Mouse (Mus musculus) heart, embryonic 12.5 days (tissue): ENCODE data around the gene Mettl7a2. TPM values are rescaled to one million over a fixed set of nuclear protein-coding genes. Genes with fewer than 3 reads are reported as not detected.
"Not testable (repeated sequence)": the region's sequence is repeated elsewhere in the genome, so short reads cannot be mapped to it uniquely, and the experiment has no call there.

Experiments used
- ATAC-seq: fragments of 200-750 bp; cut with Nextera tagmentation; 2 replicates; pipeline ENCODE4 v1.8.0; 2017; ENCODE audit warnings: moderate TSS enrichment, moderate library complexity; ENCODE audit not compliant: insufficient number of reproducible peaks, low FRiP score
- H3K27ac ChIP-seq: fragments of 300-500 bp; sonication (generic); 2 replicates; pipeline ENCODE4 v1.5.1; 2016; ENCODE audit warnings: mild to moderate bottlenecking, moderate library complexity; ENCODE audit not compliant: poor library complexity, severe bottlenecking
- H3K27me3 ChIP-seq: fragments of 300-500 bp; sonication (generic); replicated peaks from 2 replicates; pipeline ENCODE4 v1.6.1; 2016; ENCODE audit warnings: mild to moderate bottlenecking, moderate library complexity
- H3K36me3 ChIP-seq: fragments of 300-500 bp; sonication (generic); 2 replicates; pipeline ENCODE4 v1.6.1; 2016; ENCODE audit warnings: mild to moderate bottlenecking, moderate library complexity
- H3K4me1 ChIP-seq: fragments of 300-500 bp; sonication (generic); replicated peaks from 2 replicates; pipeline ENCODE4 v1.6.1; 2016; ENCODE audit warnings: mild to moderate bottlenecking
- H3K4me2 ChIP-seq: fragments of 300-500 bp; sonication (generic); 2 replicates; pipeline ENCODE4 v1.6.1; 2016; ENCODE audit warnings: mild to moderate bottlenecking, moderate library complexity
- H3K4me3 ChIP-seq: fragments of 300-500 bp; sonication (generic); 2 replicates; pipeline ENCODE4 v1.5.1; 2016; ENCODE audit warnings: mild to moderate bottlenecking
- H3K9ac ChIP-seq: fragments of 300-500 bp; sonication (generic); 2 replicates; pipeline ENCODE4 v1.6.1; 2016; ENCODE audit warnings: mild to moderate bottlenecking, moderate library complexity
- H3K9me3 ChIP-seq: fragments of 300-500 bp; sonication (generic); replicated peaks from 2 replicates; pipeline ENCODE4 v1.6.1; 2016; ENCODE audit warnings: mild to moderate bottlenecking, moderate library complexity
- WGBS: fragments of 180-500 bp; shearing (Covaris S2); methylation state at CpG from one replicate; pipeline ENCODE4 v1.1.7; 2016; 5-methylcytosine and 5-hydroxymethylcytosine counted together
- polyA plus RNA-seq: library from polyadenylated mRNA; unstranded; fragments of >200 nt; fragmentation: Nextera tagmentation; extraction: Ambion mirVana; gene quantifications from 2 replicates; pipeline ENCODE4 v1.2.1, GENCODE M21; 2016

Mettl7a2 gene
- polyA plus RNA-seq, 1 experiment from 2014 or later, result not detected

DNA sequence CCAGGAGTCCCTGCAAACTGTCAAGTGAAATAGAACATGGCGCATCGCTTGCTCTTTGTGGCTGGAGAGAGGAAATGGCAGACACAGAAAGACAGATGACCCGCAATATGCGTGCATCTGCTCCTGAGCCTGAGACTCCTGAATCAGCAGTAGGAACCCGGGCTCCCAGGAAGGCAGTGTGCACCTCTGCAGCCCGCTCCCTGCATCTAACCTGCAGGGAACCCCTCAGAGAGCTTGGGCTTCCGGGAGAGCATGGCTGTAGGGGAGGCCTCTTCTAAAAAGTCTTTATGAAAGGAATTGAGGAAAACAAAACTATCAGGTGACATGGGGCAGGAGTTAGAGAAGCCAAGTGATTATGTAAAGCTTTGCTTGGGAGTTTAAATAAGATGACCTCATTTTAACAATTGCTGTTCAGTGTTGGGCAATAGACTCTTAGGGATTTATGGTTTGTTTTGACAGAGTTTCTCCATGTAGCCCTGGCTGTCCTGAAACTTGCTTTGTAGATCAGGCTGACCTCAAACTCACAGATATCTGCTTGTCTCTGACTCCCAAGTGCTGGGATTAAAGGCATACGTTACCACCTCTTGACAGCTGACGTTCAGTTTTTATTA, 32.6 kb upstream of the Mettl7a2 start:
- H3K36me3 ChIP-seq, result no peaks in the 10 kb centered on the region
- no peak overlapping the region for H3K4me3 ChIP-seq
- H3K9ac ChIP-seq, result no peak overlapping the region
- no peaks in the 10 kb centered on the region for H3K27me3 ChIP-seq
- H3K4me1 ChIP-seq, result no peaks in the 10 kb centered on the region
- H3K4me2 ChIP-seq, result no peak overlapping the region
- no peak for ATAC-seq
- WGBS, result 65% methylated on average over 9 of the region's 9 CpGs
- no peaks in the 10 kb centered on the region for H3K9me3 ChIP-seq
- H3K27ac ChIP-seq, result no peak overlapping the region

DNA sequence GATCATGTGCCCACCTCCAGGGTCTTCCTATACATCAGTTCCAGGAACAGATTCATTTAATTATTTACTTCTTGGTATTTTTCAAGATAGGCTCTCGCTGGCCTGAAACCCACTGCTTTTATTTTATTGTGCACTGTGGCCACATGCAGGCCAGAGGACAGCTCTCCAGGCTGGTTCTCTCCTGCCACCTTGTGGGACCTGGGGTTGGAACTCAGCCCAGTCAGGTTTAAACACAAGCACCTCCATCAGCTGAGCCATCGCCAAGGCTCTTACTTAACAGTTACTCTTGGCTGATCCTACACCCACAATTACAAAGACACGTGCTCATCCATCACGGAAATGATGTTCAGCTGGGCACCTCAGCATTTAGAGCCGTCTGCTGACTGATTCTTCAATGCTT, 31.9 kb upstream of the Mettl7a2 start:
- Histone ChIP-seq H3K4me3 (no peak overlapping the region), H3K9me3 (no peaks in the 10 kb centered on the region), H3K9ac (no peak overlapping the region), H3K27me3 (no peaks in the 10 kb centered on the region), H3K27ac (no peak overlapping the region), H3K4me1 (no peaks in the 10 kb centered on the region), H3K36me3 (no peaks in the 10 kb centered on the region), H3K4me2 (no peak overlapping the region)
- 48% methylated on average over 5 of the region's 5 CpGs for WGBS
- no peak for ATAC-seq

DNA sequence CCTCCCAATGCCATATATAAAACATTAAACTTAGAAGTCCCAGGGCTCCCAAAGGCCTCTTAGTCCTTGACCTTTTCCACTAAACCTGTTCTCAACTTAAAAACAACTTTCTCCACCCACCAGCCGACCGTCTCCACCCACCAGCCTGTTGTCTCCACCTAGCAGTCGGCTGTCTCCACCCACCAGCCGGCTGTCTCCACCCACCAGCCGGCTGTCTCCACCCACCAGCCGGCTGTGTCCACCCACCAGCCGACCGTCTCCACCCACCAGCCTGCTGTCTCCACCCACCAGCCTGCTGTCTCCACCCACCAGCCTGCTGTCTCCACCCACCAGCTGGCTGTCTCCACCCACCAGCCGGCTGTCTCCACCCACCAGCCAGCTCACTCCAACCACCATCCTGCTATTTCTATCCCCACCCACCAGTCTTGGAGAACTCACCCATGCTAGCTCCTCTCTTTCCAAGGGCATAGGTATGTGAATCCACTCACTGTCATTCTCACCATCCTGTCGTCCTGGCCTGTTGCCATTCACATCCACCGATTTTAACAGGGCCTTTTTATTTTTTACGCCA, 28.9 kb upstream of the Mettl7a2 start:
- H3K9ac ChIP-seq, result no peak overlapping the region
- WGBS, result 60% methylated on average over 12 of the region's 12 CpGs

DNA sequence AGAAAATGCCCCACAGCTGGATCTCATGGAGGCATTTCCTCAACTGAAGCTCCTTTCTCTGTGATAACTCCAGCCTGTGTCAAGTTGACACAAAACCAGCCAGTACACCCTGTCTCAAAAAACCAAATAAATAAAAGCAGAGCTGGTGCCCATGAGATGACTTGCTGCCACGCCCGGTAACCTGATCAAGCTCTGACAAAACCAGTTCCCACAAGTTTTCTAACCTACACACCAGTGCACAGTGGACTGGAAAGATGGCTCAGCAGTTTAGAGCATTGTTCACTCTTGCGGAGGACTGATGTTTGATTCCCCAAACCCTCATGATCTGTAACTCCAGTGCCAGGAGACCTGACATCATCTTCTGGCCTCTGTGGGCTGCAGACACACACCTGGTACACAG, 27.8 kb upstream of the Mettl7a2 start:
- no peaks in the 10 kb centered on the region for H3K36me3 ChIP-seq
- no peaks in the 10 kb centered on the region for H3K9me3 ChIP-seq
- no peak overlapping the region for H3K9ac ChIP-seq
- no peak overlapping the region for H3K27ac ChIP-seq
- no peaks in the 10 kb centered on the region for H3K4me1 ChIP-seq
- H3K27me3 ChIP-seq, result no peaks in the 10 kb centered on the region
- WGBS, result 90% methylated on average over 3 of the region's 3 CpGs
- no peak overlapping the region for H3K4me2 ChIP-seq
- ATAC-seq, result no peak
- no peak overlapping the region for H3K4me3 ChIP-seq

More for the DNA sequence above, 28.9 kb upstream of the Mettl7a2 start:
- no peak for ATAC-seq
- H3K36me3 ChIP-seq, result no peaks in the 10 kb centered on the region
- no peak overlapping the region for H3K4me2 ChIP-seq
- no peaks in the 10 kb centered on the region for H3K4me1 ChIP-seq
- H3K27ac ChIP-seq, result no peak overlapping the region
- H3K27me3 ChIP-seq, result no peaks in the 10 kb centered on the region
- no peak overlapping the region for H3K4me3 ChIP-seq
- H3K9me3 ChIP-seq, result no peaks in the 10 kb centered on the region

DNA sequence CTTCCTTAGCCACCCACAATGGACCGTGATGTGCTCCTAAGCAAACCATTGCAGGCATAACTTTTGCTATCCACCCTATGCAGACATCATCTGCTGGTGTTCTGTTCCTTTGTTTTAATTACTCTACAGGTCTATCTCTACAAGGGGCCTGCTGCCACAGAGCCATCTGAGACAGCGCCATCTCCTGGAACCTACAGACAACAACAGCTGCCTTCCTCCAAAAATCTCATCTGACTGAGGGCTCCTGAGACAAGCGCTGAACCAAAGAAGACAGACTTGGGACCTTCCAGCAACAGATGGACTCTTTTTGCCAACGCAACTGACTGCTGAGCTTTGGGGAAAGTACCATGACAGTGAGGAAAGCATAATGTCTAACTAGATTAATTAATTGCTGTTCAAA, 24.9 kb upstream of the Mettl7a2 start:
- not testable (repeated sequence) for H3K4me2 ChIP-seq, H3K36me3 ChIP-seq, ATAC-seq, H3K27ac ChIP-seq, H3K9me3 ChIP-seq, H3K4me1 ChIP-seq, H3K27me3 ChIP-seq, H3K9ac ChIP-seq, H3K4me3 ChIP-seq
- WGBS, result 64% methylated on average over 4 of the region's 4 CpGs

DNA sequence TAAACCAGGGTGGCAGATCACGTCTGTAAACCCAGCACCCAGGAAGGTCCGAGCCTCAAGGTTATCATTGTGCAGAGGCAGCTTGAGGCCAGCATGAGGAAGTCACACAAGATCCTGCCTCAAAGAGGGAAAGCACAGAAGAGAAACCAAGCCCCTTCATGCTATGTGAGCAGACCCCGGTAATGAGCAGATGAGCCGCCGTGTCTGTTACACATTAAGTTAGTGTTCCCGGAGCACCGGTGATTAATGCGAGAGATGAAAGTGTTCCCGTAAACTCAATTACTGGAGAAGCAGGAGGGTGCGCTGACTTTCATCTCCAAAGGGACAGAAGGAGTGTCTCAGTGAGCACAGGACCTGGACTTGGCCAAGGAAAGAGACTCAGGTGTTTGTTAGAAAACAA, 23.7 kb upstream of the Mettl7a2 start:
- not testable (repeated sequence) for H3K4me3 ChIP-seq, H3K27ac ChIP-seq, H3K27me3 ChIP-seq, ATAC-seq, H3K4me1 ChIP-seq, H3K9ac ChIP-seq, H3K9me3 ChIP-seq, H3K4me2 ChIP-seq, H3K36me3 ChIP-seq
- WGBS, result 86% methylated on average over 10 of the region's 10 CpGs

DNA sequence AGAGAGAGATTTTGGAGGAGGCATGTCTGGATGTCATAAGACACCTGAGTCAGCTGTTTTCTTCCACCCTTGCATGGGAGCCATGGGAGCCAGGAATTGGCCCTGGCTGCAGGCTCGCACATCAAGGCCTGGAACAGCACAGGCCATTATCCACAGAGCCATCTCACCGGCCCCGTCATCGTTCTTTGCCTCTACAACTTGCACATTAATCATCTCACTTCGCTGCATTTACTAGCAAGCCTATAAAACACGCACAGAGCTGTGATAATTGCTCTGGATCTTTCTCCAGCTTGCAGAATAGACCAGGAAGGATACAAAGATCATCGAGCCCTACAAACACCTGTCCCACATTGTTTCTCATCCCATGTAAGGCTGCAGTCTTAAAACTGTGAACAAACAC, 22.3 kb upstream of the Mettl7a2 start:
- no peak for ATAC-seq
- 86% methylated on average over 7 of the region's 7 CpGs for whole genome bisulfite sequencing
- no peak overlapping the region for H3K4me2 ChIP-seq
- H3K9me3 ChIP-seq, result no peaks in the 10 kb centered on the region
- H3K36me3 ChIP-seq, result no peaks in the 10 kb centered on the region
- H3K4me3 ChIP-seq, result no peak overlapping the region
- no peak overlapping the region for H3K27ac ChIP-seq
- no peaks in the 10 kb centered on the region for H3K27me3 ChIP-seq
- no peaks in the 10 kb centered on the region for H3K4me1 ChIP-seq
- no peak overlapping the region for H3K9ac ChIP-seq

DNA sequence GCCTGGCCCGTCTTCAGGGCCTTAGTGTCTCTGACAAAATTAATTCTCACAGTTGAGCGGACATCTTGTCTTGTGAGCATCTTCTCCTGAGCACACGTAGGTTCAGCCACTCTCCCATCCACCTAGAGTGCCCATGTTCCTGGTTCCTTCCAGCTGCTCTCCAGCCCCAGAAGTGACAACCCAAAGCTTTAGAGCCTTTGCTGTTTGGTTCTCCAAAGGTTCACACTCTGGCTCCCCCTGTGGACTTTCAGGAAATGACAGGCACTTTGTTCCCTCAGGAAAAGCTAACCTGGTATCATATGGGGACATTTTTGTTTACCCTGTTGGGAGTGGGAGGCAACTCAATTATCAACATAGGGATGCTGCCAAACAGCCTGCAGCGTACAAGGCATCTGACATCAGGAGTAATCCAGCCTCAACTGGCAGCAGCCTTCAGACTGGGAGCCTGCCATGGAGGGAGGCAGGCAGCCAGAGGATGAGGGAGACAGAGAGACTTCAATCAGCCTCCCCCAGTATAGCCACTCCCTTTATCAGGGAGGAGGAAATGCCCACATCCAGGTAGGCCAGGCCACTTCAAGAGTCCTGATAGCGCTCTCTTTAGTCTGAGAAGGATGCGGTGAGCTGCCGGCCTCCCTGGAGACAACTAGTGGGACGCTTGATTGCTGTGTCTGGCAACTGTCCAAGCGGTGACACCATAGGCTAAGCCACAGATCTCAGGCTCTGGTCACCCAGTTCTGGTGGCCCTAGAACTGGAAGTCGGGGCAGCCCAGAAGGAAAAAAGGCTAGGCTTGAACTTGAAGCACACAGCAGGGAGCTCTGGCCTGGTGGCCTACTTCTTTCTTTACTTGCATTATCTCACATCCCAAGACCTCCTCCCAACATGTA, 20.7 kb upstream of the Mettl7a2 start:
- H3K4me2 ChIP-seq, H3K36me3 ChIP-seq, H3K9me3 ChIP-seq, H3K4me3 ChIP-seq, H3K27ac ChIP-seq, H3K27me3 ChIP-seq, H3K4me1 ChIP-seq, ATAC-seq, H3K9ac ChIP-seq: not testable (repeated sequence)
- WGBS, result 47% methylated on average over 3 of the region's 10 CpGs

DNA sequence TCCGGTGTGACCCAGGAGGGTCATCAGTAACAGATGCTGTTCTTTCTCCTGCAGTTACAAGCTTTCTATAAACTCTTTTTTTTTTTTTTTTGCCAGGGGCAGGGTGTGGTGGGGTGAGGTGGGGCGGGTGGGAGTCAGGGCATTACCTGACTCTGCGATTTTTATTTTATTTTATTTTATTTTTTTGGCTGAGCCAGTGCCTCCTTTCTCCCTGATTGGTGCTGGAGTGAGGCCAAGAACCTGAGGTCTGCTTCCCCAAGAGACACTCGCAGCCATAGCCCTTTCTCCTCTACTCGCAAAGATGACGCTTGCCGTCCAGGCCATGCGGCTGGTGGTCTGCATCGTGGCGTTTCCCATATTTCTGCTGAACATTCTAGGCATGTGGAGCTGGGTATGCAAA, 18.4 kb upstream of the Mettl7a2 start, which contains the start of gene Mettl7a3:
Mettl7a3 (plus strand) TSS at position 301 of the 400 bp plus-strand sequence.
- no peak for ATAC-seq
- Histone ChIP-seq H3K9me3 (no peaks in the 10 kb centered on the region), H3K4me2 (no peak within 1 kb of the TSS), H3K4me1 (no peaks in the 10 kb centered on the region), H3K36me3 (no peaks in the 10 kb centered on the region), H3K27me3 (no peaks in the 10 kb centered on the region), H3K4me3 (no peak within 1 kb of the TSS), H3K27ac (no peak within 1 kb of the TSS), H3K9ac (no peak within 1 kb of the TSS)
- WGBS, result 88% methylated on average over 10 of the region's 10 CpGs

DNA sequence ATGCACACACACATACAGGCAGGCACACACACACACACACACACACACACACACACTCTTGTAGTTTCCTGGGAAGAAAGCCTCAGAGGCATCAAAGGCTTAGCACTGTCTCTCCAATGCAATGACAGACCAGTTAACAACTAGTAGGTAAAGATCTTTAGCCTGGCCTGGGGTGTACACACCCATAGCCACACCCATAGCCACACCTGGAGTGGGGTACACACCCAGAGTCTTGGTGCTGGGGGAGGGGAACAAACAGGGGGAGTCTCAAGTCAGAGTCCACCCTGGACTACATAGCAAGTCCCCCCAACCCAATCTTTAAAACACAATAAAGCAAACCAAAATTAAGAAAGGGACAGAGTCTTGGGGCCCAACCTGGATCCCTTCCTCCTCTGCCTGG, 15.7 kb upstream of the Mettl7a2 start:
- ATAC-seq, H3K27ac ChIP-seq, H3K4me3 ChIP-seq, H3K36me3 ChIP-seq, H3K9ac ChIP-seq, H3K4me2 ChIP-seq, H3K4me1 ChIP-seq, H3K27me3 ChIP-seq, H3K9me3 ChIP-seq: not testable (repeated sequence)

DNA sequence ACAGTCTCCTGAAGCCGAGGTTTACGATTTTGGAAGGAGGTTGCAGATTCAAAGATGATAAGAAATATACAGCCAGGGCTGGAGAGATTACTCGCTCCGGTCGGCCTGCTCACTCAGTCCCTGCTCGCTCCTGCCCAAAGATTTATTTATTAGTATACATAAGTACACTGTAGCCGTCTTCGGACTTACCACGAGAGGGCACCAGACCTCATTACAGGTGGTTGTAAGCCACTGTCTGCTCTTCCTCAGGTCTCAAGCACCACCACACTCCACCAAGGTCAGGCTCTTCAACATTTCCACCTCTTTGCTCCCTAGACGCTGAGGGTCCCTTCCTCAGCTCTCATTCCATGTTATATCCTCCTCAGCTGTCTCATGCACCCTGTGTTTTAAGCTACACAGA, 15.2 kb upstream of the Mettl7a2 start:
- WGBS, result 36% methylated on average over 10 of the region's 10 CpGs
- not testable (repeated sequence) for H3K27ac ChIP-seq, H3K9ac ChIP-seq

More for the DNA sequence above, 15.2 kb upstream of the Mettl7a2 start:
- not testable (repeated sequence) for H3K4me1 ChIP-seq, H3K4me3 ChIP-seq, H3K4me2 ChIP-seq, H3K9me3 ChIP-seq, ATAC-seq, H3K27me3 ChIP-seq, H3K36me3 ChIP-seq
